Mouse (Mus musculus) liver, embryonic 14.5 days (tissue): ENCODE data around the gene Hmga1.

ENCODE experiments used
- CTCF ChIP-seq: IDR thresholded peaks from 2 replicates; pipeline ENCODE4 v1.5.1; 2016; ENCODE audit warnings: antibody characterized with exemption, low read depth, control low read depth
- EP300 ChIP-seq: IDR thresholded peaks from 2 replicates; pipeline ENCODE4 v1.6.1; 2016; ENCODE audit warnings: antibody characterized with exemption, low read depth

- TF ChIP-seq CTCF (no peak), EP300 (no peak)
Measured at GRCm38 (mm10) chr17:27596376-27597190, 40.3 kb downstream of the Hmga1 start.
